Mouse (Mus musculus) midbrain, postnatal 0 days (tissue): ENCODE measurements at regions not wholly inside any gene's neighbourhood (a gene's known extent, or its start where the extent isn't known, plus 50 kb on each side); places are given as distances from the start of the nearest gene placed in this dataset.

ENCODE experiments used
- ATAC-seq: fragments of 200-750 bp; cut with Nextera tagmentation; 2 replicates; pipeline ENCODE4 v1.8.0; 2017; ENCODE audit warnings: moderate number of reproducible peaks, mild to moderate bottlenecking, moderate TSS enrichment, moderate library complexity; ENCODE audit not compliant: low FRiP score
- DNase-seq: peaks from one replicate; pipeline ENCODE4 v3.0.0-alpha.2; 2015; ENCODE audit warnings: low spot score
- H3K27ac ChIP-seq: fragments of 300-500 bp; sonication (generic); 2 replicates; pipeline ENCODE4 v1.5.1; 2014; ENCODE audit warnings: low read depth, mild to moderate bottlenecking, low read length, mixed read lengths
- H3K27me3 ChIP-seq: fragments of 300-500 bp; sonication (generic); 2 replicates; pipeline ENCODE4 v1.6.1; 2014; ENCODE audit warnings: low read length, control low read depth, mixed read lengths; ENCODE audit not compliant: insufficient read depth
- H3K36me3 ChIP-seq: fragments of 300-500 bp; sonication (generic); 2 replicates; pipeline ENCODE4 v1.6.1; 2014; ENCODE audit warnings: low read length, control low read depth, mixed read lengths; ENCODE audit not compliant: insufficient read depth
- H3K4me1 ChIP-seq: fragments of 300-500 bp; sonication (generic); 2 replicates; pipeline ENCODE4 v1.6.1; 2014; ENCODE audit warnings: mild to moderate bottlenecking, control low read depth, antibody characterized with exemption, low read length, mixed read lengths; ENCODE audit not compliant: insufficient read depth
- H3K4me2 ChIP-seq: fragments of 300-500 bp; sonication (generic); 2 replicates; pipeline ENCODE4 v1.6.1; 2014; ENCODE audit warnings: low read depth, mild to moderate bottlenecking, low read length, mixed read lengths; ENCODE audit not compliant: poor library complexity, severe bottlenecking
- H3K4me3 ChIP-seq: fragments of 300-500 bp; sonication (generic); 2 replicates; pipeline ENCODE4 v1.5.1; 2014; ENCODE audit warnings: low read depth, mild to moderate bottlenecking, low read length, moderate library complexity
- H3K9ac ChIP-seq: fragments of 300-500 bp; sonication (generic); replicated peaks from 2 replicates; pipeline ENCODE4 v1.6.1; 2014; ENCODE audit warnings: mild to moderate bottlenecking, low read length, moderate library complexity, mixed read lengths; ENCODE audit not compliant: poor library complexity, severe bottlenecking
- H3K9me3 ChIP-seq: fragments of 300-500 bp; sonication (generic); 2 replicates; pipeline ENCODE4 v1.6.1; 2016; ENCODE audit warnings: low read length, control low read depth
- CTCF ChIP-seq: IDR thresholded peaks from 2 replicates; pipeline ENCODE4 v1.5.1; 2016; ENCODE audit warnings: antibody characterized with exemption, mild to moderate bottlenecking
- WGBS: fragments of 180-500 bp; shearing (Covaris S2); extraction: QIAGEN DNeasy Blood & Tissue Kit; methylation state at CpG from one replicate; pipeline ENCODE4 v1.1.7; 2014; 5-methylcytosine and 5-hydroxymethylcytosine counted together

- Histone ChIP-seq H3K4me2 (no peak overlapping the region), H3K4me3 (no peak overlapping the region), H3K9ac (no peak overlapping the region), H3K36me3 (no peaks in the 10 kb centered on the region), H3K27ac (no peak overlapping the region), H3K9me3 (no peaks in the 10 kb centered on the region), H3K4me1 (no peaks in the 10 kb centered on the region), H3K27me3 (no peaks in the 10 kb centered on the region)
- ATAC-seq, result no peak
- TF ChIP-seq CTCF, result no peak
- WGBS, result 27% methylated on average over 7 of the region's 7 CpGs
- peak; percentile 19 for DNase-seq
Observed at GRCm38 (mm10) chr13:57216161-57216560, 320.4 kb upstream of the Trpc7 start.

GRCm38 (mm10) chr13:57212251-57212650, 316.5 kb upstream of the Trpc7 start:
- Histone ChIP-seq H3K4me3 (no peak overlapping the region), H3K9ac (no peak overlapping the region), H3K27me3 (no peaks in the 10 kb centered on the region), H3K4me2 (no peak overlapping the region), H3K36me3 (no peaks in the 10 kb centered on the region), H3K27ac (no peak overlapping the region), H3K4me1 (no peaks in the 10 kb centered on the region), H3K9me3 (no peaks in the 10 kb centered on the region)
- WGBS, result 87% methylated on average over 1 of the region's 1 CpGs
- DNase-seq (no peak), ATAC-seq (no peak)
- TF ChIP-seq CTCF, result no peak

DNA sequence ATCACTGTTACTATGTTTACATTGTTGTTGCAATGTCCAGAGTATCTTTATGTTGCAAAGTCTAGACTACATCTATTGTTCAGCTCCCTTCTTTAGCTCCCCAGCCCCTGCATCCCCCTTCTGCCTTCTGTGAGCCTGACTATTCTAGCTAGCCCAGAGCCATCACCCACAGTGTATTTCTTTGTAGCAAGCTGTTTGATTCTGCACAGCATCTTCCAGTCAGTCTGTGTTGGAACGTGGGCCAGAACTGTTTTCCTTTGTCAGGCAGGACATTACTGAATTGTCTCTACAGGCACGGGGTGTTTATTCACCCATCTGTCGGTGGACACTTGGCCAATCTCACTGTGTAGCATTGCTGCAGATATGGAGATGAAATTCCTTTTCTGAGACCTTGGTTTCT, 295.4 kb upstream of the Trpc7 start:
- no peak for ATAC-seq
- TF ChIP-seq CTCF, result no peak
- H3K27me3 ChIP-seq, result no peaks in the 10 kb centered on the region
- no peak overlapping the region for H3K9ac ChIP-seq
- H3K36me3 ChIP-seq, result no peaks in the 10 kb centered on the region
- H3K9me3 ChIP-seq, result no peaks in the 10 kb centered on the region
- no peak overlapping the region for H3K27ac ChIP-seq
- peak; percentile 15 for DNase-seq
- 47% methylated on average over 3 of the region's 3 CpGs for WGBS
- H3K4me2 ChIP-seq, result no peak overlapping the region
- no peaks in the 10 kb centered on the region for H3K4me1 ChIP-seq
- H3K4me3 ChIP-seq, result no peak overlapping the region

DNA sequence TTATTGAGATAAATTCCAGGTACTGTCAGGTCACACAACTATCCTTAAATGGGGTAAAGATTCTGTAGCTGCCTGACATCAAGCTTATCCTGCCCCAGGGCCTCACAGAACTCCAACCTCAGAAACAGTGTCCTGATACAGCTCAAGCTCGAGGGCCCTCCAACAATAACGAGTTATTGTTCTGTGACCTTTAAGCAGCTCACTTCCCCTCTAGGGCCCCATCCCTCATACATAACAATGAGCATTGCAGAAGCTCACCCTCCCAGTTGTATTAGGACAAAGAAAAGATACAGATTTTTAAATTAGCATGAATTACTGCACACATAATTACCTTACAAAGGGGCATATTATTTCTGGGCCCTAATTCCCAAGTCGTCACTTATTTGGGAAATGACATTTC, 293.5 kb upstream of the Trpc7 start:
- ATAC-seq, result no peak
- no peaks in the 10 kb centered on the region for H3K4me1 ChIP-seq
- H3K27ac ChIP-seq, result no peak overlapping the region
- no peaks in the 10 kb centered on the region for H3K9me3 ChIP-seq
- no peak for DNase-seq
- no peak for TF ChIP-seq CTCF
- H3K9ac ChIP-seq, result no peak overlapping the region
- 27% methylated on average over 3 of the region's 3 CpGs for WGBS
- no peak overlapping the region for H3K4me2 ChIP-seq
- H3K4me3 ChIP-seq, result no peak overlapping the region
- H3K27me3 ChIP-seq, result no peaks in the 10 kb centered on the region
- no peaks in the 10 kb centered on the region for H3K36me3 ChIP-seq

DNA sequence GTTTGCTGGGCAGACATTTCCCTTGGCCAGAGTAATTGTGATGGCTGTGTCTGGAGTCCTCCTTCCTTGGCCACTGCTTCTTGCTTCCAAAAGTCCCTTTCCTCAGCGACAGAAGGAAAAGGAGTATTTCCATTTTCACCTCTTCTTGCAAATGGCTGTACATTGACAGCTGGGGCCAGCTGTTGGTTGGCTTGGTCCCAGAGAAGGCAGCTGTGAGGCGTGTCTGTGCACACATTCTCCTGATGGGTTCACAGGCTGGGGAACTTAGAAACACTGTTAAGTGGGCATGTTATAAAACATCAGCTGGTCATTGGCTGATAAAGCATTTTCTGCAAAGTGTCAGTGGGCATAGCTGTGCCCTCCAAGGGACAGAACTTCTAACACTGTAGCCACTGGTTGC, 290.4 kb upstream of the Trpc7 start:
- DNase-seq (no peak), ATAC-seq (no peak)
- no peak overlapping the region for H3K27ac ChIP-seq
- WGBS, result 85% methylated on average over 2 of the region's 2 CpGs
- H3K27me3 ChIP-seq, result no peaks in the 10 kb centered on the region
- no peaks in the 10 kb centered on the region for H3K9me3 ChIP-seq
- no peaks in the 10 kb centered on the region for H3K4me1 ChIP-seq
- H3K9ac ChIP-seq, result no peak overlapping the region
- H3K4me2 ChIP-seq, result no peak overlapping the region
- TF ChIP-seq CTCF, result no peak
- H3K36me3 ChIP-seq, result no peaks in the 10 kb centered on the region
- no peak overlapping the region for H3K4me3 ChIP-seq

DNA sequence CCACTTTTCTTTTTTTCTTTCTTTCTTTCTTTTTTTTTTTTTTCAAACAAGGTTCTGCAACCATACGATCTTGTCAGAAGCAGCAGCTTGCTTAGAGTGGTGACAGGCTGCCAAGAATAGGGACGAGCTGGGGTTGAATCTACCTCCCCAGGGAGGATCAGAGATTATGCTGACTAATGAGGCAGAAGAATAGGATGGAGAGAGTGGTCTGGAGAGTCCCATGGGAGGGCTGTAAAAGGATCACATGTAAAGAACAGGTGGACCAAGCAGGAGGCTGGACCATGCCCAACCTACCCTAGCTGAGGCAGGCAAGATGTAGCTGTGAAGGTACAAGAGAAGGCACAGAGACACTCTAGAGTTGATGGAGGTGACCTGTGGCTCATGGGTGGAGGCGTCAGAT, 274.4 kb upstream of the Trpc7 start:
- WGBS, result 65% methylated on average over 3 of the region's 3 CpGs
- ATAC-seq (no peak), DNase-seq (peak; percentile 58)

DNA sequence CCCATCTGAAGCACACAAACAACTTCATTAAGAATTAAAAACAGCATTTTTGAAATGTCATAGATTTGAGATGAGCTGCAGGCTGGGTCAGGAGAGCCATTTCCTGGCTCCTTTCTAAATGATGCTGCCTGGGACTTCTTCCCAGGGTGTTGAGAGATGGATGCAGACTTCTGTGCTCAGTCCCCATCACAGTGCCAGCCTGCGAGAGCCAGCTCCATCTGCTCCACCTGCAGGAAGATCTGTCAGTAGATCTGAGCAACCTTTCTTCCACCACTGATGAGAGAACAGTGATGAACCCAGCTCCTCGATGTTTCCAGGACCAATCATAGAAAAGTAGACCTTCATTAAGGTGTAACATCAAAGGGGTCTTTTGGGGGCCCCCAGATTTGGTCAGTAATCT, 273.8 kb upstream of the Trpc7 start:
- Histone ChIP-seq H3K27ac (no peak overlapping the region), H3K4me2 (no peak overlapping the region), H3K36me3 (no peaks in the 10 kb centered on the region), H3K4me3 (no peak overlapping the region), H3K4me1 (no peaks in the 10 kb centered on the region), H3K27me3 (no peaks in the 10 kb centered on the region; the same call in 1 of the 2 replicates), H3K9me3 (no peaks in the 10 kb centered on the region), H3K9ac (no peak overlapping the region)
- DNase-seq, result no peak
- no peak for TF ChIP-seq CTCF
- ATAC-seq, result no peak
- WGBS, result 83% methylated on average over 2 of the region's 2 CpGs

More for the DNA sequence above, 274.4 kb upstream of the Trpc7 start:
- no peaks in the 10 kb centered on the region for H3K9me3 ChIP-seq
- TF ChIP-seq CTCF, result no peak
- H3K36me3 ChIP-seq, result no peaks in the 10 kb centered on the region
- H3K9ac ChIP-seq, result no peak overlapping the region
- H3K4me3 ChIP-seq, result no peak overlapping the region
- H3K27me3 ChIP-seq, result no peaks in the 10 kb centered on the region; the same call in 1 of the 2 replicates
- H3K4me1 ChIP-seq, result no peaks in the 10 kb centered on the region
- H3K4me2 ChIP-seq, result no peak overlapping the region
- no peak overlapping the region for H3K27ac ChIP-seq
